Mouse (Mus musculus) kidney, postnatal 14 days (tissue): ENCODE measurements around the gene Atp13a4.
A peak's percentile ranks its signal among the peaks of the same experiment; 100 is the strongest.

ENCODE experiments used
- DNase-seq: peaks from one replicate; pipeline ENCODE4 v3.0.0; 2022; ENCODE audit warnings: mixed read lengths

Gene Atp13a4

DNA sequence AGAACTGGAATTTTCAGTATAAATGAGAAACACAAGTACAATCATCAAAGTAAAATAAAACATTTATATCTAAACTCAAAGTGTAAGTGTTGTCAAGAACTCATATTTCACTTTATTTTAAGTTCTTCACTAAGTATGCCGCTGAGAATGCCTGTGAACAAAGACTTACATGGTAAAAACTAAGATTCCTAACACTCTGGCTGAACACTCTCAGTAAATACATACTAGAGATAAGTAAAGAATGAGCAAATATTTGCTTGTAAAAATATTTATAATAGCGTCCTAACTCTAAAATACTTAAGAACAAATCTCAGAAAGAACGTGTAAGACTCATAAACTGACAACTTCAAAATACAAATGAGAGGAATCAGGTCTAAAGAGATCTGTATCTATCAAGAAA lies 80.9 kb downstream of the Atp13a4 start:
- no peak for DNase-seq

DNA sequence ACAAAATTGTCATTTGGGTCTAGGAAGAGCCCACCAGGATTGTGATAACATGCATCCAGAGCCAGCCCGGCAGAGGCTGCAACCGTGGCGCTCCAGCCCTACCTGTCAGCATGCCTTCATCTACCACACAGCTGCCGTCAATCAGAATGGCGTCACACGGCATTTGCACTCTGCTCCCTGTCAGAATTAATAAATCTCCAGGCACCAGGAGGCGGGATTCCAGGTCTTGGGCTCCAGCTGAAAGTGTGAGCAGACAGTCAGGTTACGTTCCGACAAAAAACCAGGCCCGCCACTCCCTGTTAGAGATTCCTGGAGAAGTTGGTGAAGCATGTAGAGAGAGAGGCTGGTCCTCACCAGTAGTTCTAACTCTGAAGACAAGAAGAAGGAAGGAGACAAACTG lies 85.3 kb downstream of the Atp13a4 start:
- peak; percentile 15 for DNase-seq

DNA sequence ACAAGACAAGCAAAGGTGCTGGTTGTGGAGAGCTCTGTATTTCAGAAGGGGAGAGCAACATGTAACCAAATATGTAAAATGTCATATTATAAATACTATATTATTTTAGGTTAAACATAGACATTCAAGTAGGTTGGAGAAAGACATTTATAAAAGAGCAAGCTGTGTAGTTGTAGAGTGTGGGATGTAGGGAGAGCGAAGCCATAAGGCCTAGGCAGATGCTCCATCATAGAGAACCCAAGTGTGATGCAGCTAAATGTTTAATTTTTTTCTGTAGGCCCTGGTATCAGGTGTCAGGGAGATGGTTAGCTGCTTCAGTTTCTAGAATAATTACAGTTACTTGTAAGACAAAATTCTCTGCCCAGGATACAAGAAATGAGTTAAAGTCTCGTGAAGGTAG lies 87.8 kb downstream of the Atp13a4 start:
- no peak for DNase-seq

DNA sequence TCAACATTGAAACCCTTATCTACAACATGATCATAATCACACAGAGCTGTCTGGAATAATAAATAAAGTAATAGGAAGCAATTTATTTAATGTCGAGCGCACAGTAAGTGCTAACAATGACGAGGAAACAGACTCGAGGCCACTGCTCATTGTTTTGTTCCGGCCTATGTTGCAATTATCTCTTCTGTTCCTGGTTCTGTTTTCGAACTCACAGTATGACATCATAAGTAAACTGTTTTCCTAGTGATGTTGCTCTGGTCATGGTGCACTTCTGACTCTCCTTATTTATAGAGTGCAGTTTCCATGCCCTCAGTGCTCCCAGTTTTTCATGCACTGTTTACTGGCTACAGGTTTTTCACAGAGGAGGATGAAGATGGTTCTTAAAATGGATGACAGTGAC lies 91.4 kb downstream of the Atp13a4 start:
- DNase-seq: no peak

DNA sequence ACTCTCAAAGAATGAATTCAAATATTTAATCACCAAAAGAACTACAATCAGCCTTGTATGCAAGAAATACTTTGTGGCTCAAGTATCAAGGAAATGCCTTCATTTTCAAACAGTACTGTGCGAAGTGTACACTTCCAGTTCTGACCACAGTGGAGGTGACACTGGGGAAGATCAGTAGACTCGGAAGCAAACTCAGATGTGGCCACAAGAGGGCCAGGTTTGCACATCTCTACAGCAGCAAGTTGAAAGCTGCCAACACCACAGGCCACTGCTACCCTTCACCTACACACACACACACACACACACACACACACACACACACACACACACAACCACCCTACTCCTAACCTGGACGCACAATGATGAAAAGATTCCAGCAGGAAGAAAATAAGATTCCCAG lies 93.0 kb downstream of the Atp13a4 start:
- peak; percentile 59 for DNase-seq

DNA sequence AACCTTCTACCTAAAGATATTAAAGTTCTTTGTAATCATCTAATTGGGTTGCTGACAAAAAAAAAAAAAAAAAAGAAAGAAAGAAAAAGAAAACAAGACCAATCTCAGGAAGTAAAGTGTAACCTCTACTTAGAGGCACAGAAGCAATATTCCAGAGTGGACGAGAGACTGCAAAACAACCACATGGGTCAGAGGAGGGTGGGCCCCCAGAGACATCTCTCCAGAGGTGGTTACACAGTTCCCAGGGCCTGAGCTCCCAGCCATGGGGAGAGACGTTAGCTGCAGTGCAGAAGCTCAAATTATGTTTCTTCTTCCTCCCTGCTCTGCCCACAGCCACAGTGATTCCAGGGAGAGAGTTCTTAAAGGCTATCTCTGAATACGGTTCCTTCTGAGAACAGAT lies 102.5 kb downstream of the Atp13a4 start:
- no peak for DNase-seq

DNA sequence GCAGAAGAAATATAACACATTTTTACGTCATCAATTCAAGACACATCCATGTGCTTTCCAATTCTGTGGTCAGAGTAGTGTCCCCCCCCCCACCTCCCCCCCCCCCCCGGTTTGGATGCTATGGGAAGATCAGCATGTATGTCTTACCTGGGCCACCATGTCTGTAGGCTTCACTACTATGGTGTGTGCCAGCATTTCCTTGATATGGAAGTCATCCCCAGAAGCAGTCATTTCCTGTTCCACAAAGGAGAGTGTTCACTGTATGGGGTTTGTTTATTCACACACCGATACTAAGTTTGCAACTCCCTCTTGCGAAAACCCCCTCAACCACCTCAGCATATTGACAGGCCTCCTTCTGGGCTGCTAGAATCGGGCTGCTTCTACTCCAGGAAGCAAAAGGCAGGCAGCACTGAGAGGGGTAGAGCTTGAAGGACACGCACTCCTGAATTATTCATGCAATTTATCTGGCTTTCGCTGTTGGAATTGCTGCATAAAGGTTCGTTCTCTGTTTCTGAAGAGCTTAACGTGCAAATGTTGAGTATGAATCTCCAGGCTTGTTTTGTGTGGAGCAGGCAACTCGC lies 103.2 kb downstream of the Atp13a4 start:
- DNase-seq: no peak

DNA sequence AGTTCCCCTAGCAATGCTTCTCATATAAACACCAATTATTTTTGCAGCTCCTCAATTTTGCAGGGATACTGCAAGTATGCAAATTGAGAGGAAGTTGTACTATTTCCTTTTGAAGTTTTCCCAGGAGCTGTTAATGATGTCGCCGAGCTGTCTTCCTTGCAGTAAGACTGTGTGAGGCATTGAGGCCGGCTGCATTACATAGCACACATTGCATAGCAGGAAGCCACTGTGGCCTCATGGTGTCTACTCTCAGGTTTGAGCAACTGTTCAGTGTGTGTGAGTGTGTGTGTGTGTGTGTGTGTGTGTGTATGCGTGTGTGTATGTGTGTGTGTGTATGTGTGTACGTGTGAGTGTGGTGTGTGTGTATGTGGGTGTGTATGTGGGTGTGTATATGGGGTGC lies 106.6 kb downstream of the Atp13a4 start:
- DNase-seq: no peak

DNA sequence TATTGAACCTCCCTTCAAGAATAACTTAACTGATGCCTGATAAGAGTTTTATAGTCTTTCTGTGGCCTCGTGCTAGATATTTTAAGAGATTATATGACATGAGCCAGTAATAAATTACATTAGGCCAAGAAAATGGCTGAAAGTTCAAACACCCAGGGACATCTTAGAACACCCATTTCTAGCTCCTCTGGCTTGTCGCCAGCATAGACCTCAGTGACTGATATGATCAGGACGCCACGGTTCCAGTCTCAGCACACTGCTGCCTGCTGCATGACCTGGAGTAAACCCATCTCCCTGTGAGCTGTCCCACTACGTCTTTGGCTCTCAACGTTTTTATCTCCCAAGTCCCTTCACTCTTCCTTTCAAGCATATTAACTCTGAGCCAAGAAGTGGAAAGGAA lies 108.9 kb downstream of the Atp13a4 start:
- DNase-seq: peak; percentile 12

DNA sequence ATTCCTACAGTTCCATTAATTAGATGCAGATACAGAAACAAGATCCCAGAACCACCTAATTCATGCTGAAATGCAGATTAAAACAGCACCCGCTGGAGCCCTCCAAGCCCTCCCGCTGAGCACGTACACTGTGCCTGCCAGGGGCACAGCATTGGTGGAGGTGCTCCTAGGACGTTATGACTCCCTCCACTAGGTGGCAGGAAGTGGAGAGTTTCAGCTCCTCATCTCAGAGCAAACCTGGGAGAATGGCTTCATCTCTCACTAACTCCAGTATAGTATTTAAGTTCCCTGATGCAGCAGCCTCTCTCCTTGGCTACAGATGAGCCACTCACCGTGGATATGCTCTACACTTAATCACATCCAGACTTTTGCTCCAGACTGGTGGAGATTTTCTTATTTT lies 110.0 kb downstream of the Atp13a4 start:
- DNase-seq: peak; percentile 45

DNA sequence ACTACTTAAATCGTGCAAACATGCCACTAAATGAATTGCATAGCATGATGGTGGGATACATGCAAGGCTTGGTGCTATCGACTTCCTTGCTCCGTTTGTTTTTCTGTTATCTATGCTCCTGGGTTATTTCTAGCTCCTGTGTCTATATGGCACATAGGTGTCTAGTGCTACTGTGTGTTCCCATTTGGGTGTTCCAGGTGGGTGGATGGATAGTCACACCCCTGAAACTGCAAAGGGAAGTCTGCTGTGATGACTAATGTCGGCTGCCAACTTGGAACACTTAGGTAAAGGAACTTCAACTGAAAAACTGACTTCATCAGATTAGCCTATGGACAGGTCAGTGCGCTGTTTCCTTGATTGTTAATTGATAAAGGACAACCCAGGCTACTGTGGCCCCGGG lies 129.8 kb downstream of the Atp13a4 start:
- DNase-seq: no peak

DNA sequence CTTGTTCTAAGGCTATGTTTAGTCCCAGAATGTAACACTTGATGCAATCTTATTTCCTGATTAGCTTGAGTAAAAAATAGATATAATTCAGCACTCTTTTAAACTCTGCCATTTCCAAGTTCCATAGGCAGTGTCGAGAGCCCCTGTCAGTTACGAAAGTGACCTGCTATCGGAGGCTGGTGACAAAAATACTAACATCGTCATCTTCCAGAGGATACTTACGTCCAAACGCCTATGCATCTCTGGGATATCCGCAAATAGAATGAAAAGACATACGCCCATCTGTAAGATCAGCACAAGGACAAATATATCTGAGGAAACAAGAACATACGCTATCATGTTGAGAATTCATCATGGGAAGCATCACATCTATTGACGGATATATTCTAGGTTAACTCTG lies 137.3 kb downstream of the Atp13a4 start:
- DNase-seq: no peak

DNA sequence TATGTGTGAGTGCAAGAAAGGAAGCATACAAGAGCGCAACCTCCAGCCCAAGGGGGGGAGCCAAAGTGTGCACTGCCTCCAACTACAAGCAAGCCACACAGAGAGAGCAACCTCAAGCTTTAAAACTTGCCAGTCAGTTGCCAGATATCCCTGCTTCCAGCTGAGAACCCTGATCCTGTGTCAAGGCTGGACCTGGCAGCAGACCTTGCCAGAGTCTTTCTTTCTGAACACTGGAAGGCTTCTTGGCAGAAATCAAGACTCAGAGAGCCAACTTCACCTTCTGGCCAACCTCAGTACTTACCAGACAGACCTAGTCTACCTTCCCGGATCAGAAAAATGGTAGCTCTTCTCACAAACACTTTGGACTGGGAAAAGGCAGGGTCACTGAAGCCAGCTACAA lies 145.6 kb downstream of the Atp13a4 start:
- DNase-seq: no peak

DNA sequence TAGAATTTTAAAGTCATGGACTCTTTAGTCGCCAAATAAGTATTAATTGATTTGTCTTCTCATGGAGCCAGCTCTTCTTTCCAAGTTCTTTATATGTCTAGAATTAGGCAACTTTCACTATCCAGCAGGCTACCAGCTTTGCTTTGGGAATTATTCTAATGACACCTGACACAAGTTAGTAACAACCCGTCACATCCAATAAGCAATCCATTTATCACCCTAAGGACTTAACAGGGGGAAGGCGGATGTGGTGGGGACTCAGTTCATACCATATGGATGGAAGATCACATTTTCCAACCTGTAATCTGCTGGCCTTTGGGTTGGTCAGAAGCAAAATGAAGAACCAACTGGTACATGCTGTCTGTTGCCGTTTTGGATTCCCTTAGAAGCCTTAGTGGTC lies 159.9 kb downstream of the Atp13a4 start:
- DNase-seq: no peak

DNA sequence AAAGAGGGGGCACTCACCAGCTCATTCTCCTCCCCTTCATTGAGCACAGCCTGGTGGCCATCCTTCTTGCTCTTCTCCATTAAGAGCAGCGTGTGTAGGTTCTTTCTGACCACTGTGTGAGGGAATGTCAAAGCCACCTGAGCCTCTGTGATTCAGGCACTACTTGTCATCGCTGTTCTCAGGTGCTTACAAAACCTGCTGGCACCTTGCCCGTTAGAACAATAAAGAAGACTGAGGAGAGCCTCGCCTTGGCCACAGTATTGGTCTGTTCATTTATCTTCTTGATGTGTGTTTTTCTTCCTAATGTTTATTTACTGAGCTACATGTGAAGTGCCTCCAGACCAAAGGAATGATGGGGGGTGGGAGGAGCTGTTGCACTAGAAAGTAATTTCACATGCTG lies 166.2 kb downstream of the Atp13a4 start, which contains the start of gene Atp13a5:
Gene Atp13a5 (minus strand): TSS at position 275 of the 400 bp plus-strand sequence.
- no peak for DNase-seq

DNA sequence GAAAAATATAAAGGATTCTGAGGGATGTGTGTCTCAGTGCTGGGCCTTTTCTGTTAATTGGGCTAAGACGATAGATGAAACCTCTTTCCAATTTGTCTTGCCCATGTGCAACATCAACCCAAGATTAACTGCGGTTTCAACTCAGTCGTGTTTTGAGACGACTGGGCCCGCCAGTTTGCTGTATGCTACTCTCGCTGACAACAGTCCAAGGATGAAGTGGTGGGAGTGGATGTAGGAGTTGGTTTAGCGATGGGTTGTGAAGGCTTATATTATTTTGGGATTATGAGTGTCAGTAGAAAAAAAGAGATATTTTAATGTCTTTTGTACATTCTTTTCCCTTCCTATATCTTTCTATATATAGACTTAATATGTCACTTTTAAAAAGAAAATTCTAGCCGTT lies 170.0 kb downstream of the Atp13a4 start:
- no peak for DNase-seq
